Mouse (Mus musculus) mesoderm, embryonic 11.5 days (tissue): ENCODE results near the gene Col6a2.

Source experiments
- DNase-seq: peaks from one replicate; pipeline ENCODE4 v3.0.0-alpha.2; 2012; ENCODE audit warnings: low read depth, low spot score

Col6a2 gene

DNA sequence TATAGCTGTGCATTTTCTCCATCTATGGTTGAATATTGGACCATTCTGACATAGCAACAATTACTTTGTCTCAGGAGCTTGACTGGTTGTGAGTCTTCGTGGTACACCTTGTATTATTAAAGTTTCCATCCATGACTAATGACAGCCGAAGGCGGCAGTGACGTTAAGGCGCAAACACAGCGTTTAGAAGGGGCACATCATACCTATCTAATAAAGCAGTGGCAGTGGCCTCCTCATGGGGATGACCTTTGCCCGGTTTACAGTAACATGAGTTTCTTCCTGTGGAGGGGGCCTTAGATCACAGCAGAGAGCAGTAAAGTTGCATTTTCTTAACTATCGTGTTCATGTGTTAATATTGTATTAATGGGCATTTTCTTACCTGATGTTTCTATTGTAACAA lies 75.2 kb downstream of the Col6a2 start:
- no peak for DNase-seq

DNA sequence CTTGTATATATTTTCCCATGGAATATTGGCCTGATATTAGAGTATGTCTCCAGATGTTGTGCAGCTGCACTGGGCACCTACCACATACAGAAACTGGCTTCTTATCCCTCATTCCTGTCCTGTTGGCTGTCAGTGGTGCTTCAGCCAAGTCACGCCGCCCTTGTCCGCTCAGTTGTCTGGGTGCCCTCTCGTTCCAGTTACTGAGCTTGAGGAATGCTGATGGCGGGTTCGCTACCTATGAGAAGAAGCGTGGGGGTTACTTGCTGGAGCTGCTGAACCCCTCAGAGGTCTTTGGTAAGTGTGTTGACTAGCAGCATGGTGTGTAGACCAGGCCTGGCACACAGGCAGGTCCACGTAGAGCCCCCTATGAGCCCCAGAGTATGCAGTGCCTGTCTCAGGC lies 76.9 kb downstream of the Col6a2 start:
- no peak for DNase-seq
